ENCODE assay signal across 8 mouse cellular contexts in the genomic region with DNA sequence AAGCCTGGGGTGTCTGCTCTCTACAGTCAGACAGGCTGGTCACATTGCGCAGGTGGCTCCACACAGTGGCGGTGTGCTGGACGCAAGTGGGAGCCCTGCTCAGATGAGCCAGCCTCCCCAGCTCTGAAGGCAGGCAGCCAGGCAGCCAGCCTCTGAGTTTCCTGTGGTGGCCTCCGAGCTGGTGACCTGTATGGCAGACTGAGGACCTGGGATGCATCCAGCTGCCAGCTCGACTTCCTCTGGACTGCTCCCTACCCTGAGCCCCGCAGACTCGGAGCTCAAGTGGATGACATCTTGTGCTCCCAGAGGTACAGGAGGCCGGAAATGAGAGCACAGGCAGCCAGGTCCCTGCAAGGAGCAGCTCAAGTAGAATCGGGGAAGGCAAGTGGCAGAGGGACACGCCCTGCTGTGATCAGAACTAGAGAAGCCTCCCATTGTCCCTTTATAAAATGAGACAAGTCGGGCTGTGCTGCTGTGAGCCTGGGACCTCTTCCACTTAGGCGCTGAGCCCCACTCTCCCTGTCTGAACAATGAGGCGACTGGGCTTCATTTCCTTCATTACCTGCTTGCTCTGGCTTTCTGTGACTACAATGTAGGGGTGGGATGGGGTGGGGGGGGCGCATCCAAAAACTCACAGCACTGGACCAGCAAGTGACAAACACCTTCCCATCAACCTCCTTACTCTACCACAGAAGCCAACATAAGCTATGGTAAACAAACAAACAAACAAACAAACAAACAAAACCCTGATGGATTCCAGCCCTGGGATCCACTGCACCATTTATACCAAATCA. TPM values are rescaled to one million over a fixed set of nuclear protein-coding genes. Genes with fewer than 3 reads are reported as not detected.
DNase-seq lines count a peak whose midpoint lies in the region; ATAC-seq and TF ChIP-seq lines count a peak whose summit lies in the region.

No protein-coding gene starts in this region.

- TF ChIP-seq POLR2A in lung, adult 2 months (IDR thresholded peaks at IDR 0.05; ENCODE audit: borderline replicate concordance, extremely low read depth, low read depth, low read length) = no peak

- no peaks in the 10 kb centered on the region for H3K9me3 ChIP-seq in neural tube, embryonic 13.5 days

- ATAC-seq in neural tube, embryonic 13.5 days (ENCODE audit: low read depth) = 0 out of 2 replicates have a peak, but pooled peaks have one; percentile 33

- H3K4me3 ChIP-seq in neural tube, embryonic 13.5 days = no peak overlapping the region
- H3K4me3 ChIP-seq in lung, adult 2 months (replicated peaks; ENCODE audit: extremely low read depth, low read depth, low read length) = peak overlapping the region; percentile 2

- H3K27ac ChIP-seq in neural tube, embryonic 13.5 days (replicated peaks) = no peak overlapping the region

- H3K9ac ChIP-seq in neural tube, embryonic 13.5 days = 0 out of 2 replicates have a peak overlapping the region, but pooled peaks have one; percentile 23

- 41% methylated on average over 14 of the region's 14 CpGs for WGBS in neural tube, embryonic 13.5 days
- 27% methylated on average over 14 of the region's 14 CpGs for WGBS in lung, adult 2 months

- H3K4me2 ChIP-seq in neural tube, embryonic 13.5 days = no peak overlapping the region

- H3K4me1 ChIP-seq in neural tube, embryonic 13.5 days (replicated peaks) = peaks cover 44% of the 10 kb centered on the region
- H3K4me1 ChIP-seq in lung, adult 2 months (ENCODE audit: control insufficient read depth, insufficient read depth, low read length) = peaks cover 29% of the 10 kb centered on the region

- no peaks in the 10 kb centered on the region for H3K36me3 ChIP-seq in neural tube, embryonic 13.5 days

- no peak for DNase-seq in neural tube, embryonic 10.5 days (ENCODE audit: extremely low spot score, low spot score)
- DNase-seq in cerebellum, postnatal 14 days = peak; percentile 64 to 65
- peak; percentile 70 for DNase-seq in heart, postnatal 4 days
- DNase-seq in lung, adult 2 months = peak; percentile 55
- peak; percentile 67 for DNase-seq in thymus, postnatal 14 days
- DNase-seq in left cerebral cortex, adult 8-10 months (ENCODE audit: low spot score in 2 of 2) = no peak
- DNase-seq in gastrocnemius, postnatal 10 days = no peak

- 0 out of 2 replicates have a peak, but pooled peaks have one; percentile 9 for TF ChIP-seq CTCF in lung, adult 2 months (IDR thresholded peaks at IDR 0.05; ENCODE audit: insufficient read depth, low read length)

- H3K27me3 ChIP-seq in neural tube, embryonic 13.5 days = no peaks in the 10 kb centered on the region

RNA-seq across cellular contexts. Expression of gene Prdm11, which starts 16.5 kb away (rescaled TPM):
- polyA plus RNA-seq in neural tube, embryonic 13.5 days (2015; fragmentation: Nextera tagmentation; extraction: Ambion mirVana) = 1.8 and 2.2 TPM in 2 replicates
- total RNA-seq in heart, postnatal 4 days (2021) = 10 to 100 TPM; 24.7 to 25.5 TPM
- polyA plus RNA-seq in lung, adult 2 months (2012; rRNA removed) = 12.3 and 14.1 TPM in 2 replicates
- 10 to 100 TPM; 21.0 to 22.5 (median 21.5) TPM for total RNA-seq in left cerebral cortex, adult 8-10 months (2022)
- 1 to 10 TPM; 3.2 to 3.4 TPM for total RNA-seq in gastrocnemius, postnatal 10 days (2021)

Comparison
In these comparisons a context has a peak if more than half of its experiments do, and no peak if none do; other contexts are left out.
1. DNase-seq: peak in cerebellum, postnatal 14 days (2 of 2), heart, postnatal 4 days (single experiment), lung, adult 2 months (single experiment) and thymus, postnatal 14 days (single experiment); none in neural tube, embryonic 10.5 days (single experiment), left cerebral cortex, adult 8-10 months (0 of 2) and gastrocnemius, postnatal 10 days (single experiment).
2. RNA of gene Prdm11, which starts 16.5 kb away (total RNA-seq): 24.7 to 25.5 TPM in heart, postnatal 4 days and 21.0 to 22.5 TPM in left cerebral cortex, adult 8-10 months; 3.2 to 3.4 TPM in gastrocnemius, postnatal 10 days; every median in the first group is over 4 times any median in the second.